Mouse (Mus musculus): ENCODE measurements around the gene Rrp8. TPM values are rescaled to one million over a fixed set of nuclear protein-coding genes. Genes with fewer than 3 reads are reported as not detected.
"Not testable (repeated sequence)": the region's sequence is repeated elsewhere in the genome, so short reads cannot be mapped to it uniquely, and the experiment has no call there.

The Rrp8 gene
- total RNA-seq, 4 experiments from 2014 or later: 10.5 to 15.6 (median 13.4) TPM

DNA sequence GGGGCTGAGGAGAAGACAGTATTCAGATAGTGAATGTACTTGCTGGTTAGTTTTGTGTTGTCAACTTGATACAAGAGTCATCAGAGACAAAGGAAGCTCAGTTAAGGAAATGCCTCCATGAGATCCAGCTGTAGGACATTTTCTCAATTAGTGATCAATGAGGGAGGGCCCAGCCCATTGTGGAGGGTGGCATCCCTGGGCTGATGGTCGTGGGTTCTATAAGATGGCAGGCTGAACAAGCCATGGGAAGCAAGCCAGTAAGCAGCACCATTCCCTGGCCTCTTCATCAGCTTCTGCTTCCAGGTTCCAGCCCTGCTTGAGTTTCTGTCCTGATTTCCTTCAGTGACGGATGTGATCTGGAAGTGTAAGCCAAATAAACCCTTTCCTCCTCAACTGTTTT is 10.6 kb upstream of the Rrp8 start:
- no peak for DNase-seq (ENCODE audit: low spot score in 2 of 2)

DNA sequence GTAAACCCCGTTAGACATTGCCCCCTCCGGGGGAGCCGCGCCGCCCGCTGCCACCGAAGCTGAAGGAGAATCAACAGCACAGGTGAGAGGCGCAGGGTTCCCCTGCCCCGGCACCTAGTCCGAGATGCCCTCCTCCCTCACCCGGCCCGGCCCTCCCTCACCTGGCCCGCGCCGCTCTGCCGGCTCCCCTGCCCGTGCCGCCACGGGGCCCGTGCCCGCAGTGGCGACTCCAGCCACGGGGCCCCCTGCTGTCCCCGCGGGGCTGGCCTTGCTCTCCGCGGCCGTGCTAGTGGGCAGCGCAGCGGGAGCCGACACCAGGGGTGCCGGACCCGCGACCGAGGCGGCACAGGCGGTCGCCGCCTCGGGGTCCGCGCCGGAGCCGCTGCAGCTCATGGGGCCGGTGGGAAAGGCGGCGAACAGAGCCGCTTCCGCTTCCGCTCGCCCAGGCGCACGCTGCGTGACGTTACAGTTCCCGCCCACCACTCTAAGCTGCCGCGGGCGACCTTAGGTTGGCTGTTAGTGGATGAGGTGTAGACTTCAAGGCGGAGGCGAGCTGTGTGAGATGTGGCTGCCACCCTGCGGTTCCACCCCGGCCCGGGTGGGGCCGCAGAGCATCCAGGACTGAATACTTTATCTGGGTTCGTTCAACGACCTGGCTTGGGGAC is 6.9 kb upstream of the Rrp8 start, which contains the start of gene Taf10:
TSS of gene Taf10 (minus strand) at position 436 of the 665 bp plus-strand sequence.
- peak; percentile 57 to 70 for DNase-seq (ENCODE audit: low spot score in 2 of 2)

DNA sequence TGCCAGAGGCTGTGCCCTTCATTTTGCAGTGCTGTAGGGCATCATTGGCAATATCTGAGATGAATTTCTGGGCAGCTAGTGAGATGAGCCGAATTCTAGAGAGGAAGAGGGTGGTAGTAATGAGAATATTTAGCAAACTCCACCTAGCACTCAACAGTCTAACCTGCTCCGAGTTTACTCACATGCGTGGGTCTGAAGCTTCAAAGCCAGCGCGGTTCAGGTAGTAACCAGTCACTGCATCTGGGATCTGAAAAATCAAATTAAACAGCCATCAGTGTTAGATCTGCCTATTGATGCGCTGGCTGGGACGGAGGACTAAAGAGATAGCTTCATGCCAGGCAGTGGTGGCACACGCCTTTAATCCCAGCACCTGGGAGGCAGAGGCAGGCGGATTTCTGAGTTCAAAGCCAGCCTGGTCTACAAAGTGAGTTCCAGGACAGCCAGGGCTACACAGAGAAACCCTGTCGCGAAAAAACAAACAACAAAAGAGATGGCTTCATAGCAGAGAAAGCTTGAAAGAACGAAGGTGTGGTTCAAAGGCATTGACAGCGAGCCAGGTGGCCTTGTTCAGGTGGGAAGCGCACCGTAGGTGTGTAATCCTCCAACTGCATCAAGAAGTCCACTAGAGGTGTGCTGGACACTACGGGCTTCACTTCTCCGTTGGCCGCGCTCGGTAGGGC is 6.2 kb upstream of the Rrp8 start:
- DNase-seq (ENCODE audit: low spot score in 2 of 2): not testable (repeated sequence)

DNA sequence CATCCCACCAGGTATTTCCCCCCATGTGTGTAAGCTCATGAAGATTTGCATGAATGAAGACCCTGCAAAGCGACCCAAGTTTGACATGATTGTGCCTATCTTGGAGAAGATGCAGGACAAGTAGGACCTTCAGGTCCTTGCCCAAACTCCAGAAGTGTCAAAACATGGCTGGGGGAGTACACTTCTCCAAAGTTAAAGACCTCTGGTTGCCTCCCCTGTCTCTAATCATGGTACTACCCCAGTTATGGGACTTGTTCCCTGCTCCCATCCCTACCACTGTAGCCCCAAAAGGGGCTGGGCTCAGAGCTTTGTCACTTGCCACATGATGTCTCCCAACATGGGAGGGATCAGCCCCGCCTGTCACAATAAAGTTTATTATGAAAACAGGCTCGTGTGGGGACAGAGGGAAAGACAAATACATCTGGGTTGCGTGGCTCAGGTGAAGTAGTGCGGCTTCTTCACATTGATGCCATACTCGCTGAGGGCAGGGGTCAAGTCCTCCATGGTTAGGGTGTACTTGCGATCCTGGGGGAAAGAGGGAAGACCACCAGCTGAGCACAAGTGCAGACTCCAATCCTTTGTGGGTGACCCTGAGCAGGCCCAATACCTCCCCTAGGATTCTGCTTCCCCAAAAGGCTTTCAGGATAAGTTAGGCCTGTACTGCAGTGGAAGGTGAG is 5.5 kb upstream of the Rrp8 start:
- not testable (repeated sequence) for DNase-seq (ENCODE audit: low spot score in 2 of 2)

DNA sequence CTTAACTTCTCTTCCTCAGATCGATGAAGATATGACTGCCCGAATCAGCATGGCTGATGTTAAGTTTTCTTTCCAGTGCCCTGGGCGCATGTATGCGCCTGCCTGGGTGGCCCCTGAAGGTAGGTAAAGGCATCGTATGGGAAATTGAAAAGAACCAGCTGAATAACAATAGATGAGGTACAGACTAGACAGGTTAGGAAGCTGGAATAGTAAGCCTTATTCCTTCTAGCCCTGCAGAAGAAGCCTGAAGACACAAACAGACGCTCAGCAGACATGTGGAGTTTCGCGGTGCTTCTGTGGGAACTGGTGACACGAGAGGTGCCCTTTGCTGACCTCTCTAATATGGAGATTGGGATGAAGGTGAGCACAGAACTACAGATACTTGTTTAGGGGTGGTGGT is 4.8 kb upstream of the Rrp8 start:
- DNase-seq (ENCODE audit: low spot score in 2 of 2): no peak

DNA sequence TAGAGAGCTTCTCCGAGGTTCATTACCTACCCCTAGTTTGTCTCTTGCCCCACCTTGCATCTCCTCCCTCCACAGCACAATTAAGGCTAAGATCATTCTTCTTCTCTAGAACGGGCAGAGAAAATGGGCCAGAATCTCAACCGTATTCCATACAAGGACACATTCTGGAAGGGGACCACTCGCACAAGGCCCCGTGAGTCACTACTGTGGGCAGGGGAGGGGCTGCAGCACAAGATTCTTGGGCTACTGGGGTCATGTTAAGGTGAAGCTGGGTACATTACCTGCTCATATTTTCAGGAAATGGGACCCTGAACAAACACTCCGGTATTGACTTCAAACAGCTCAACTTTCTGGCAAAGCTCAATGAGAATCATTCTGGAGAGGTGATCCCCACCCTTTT is 3.7 kb upstream of the Rrp8 start:
- no peak for DNase-seq (ENCODE audit: low spot score in 2 of 2)

DNA sequence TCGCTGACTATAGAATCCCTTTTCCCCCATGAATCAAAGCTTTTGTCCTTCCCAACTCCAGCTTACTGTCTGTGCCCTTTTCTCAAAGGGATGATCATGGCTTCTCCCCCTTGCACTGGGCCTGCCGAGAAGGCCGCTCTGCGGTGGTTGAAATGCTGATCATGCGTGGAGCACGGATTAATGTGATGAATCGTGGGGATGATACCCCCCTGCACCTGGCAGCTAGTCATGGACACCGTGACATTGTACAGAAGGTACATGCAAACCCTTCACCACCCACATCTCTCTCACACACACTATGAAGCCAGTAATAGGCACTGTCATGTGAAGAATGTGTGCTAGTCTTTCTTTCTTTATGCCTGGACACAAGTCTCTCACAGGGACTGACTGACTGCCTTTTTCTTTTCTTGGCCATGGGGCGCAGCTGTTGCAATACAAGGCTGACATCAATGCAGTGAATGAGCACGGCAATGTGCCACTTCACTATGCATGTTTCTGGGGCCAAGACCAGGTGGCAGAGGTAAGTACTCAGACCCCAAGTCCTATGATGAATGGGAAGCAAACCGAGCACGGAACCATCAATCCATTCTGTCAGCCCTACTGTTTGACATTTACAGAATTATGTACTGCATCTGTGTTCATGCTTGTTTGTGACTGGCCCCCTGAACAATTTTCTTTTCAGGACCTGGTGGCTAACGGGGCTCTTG is 3.1 kb upstream of the Rrp8 start:
- DNase-seq (ENCODE audit: low spot score in 2 of 2): no peak

DNA sequence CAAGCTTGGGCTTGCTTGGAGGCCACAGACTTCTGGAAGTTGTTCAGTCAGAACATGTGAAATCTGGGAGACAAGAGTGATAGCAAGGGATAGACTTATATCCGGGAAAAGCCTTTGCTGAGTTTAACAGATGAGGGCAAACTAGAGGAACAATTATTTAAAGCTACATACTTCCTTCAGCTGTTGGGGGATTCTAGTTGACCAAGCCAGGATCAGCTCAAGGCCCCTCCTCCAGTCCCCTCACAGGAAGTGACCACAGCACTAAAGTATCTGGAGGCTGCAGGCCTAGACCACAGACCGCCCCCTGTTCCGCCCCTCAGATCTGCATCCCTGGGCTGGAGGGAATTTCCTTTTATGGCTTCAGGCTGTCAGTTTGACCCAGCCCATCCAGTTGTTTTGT is 1.8 kb upstream of the Rrp8 start:
- peak in 1 of 2 experiments; percentile 41 for DNase-seq (ENCODE audit: low spot score in 2 of 2)

DNA sequence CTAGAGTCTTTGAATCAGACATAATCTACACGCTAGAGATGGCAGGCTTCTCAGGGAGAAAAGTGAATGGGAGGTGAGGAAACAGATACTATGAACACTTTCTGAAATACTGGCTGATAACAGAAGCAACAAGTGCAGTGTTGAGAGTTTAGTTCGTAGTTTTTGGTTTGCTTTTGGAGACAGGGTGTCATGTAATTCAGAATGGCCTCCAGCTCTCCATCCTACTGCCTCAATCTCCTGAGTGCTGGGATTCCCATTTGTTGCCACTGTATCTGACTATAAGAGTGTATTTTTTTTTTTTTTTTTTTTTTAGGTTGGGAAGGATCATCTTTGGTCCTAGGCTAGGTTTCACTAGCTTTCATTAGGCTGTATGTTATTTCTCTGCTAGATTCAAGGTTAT is 1.1 kb upstream of the Rrp8 start:
- DNase-seq (ENCODE audit: low spot score in 2 of 2): no peak

DNA sequence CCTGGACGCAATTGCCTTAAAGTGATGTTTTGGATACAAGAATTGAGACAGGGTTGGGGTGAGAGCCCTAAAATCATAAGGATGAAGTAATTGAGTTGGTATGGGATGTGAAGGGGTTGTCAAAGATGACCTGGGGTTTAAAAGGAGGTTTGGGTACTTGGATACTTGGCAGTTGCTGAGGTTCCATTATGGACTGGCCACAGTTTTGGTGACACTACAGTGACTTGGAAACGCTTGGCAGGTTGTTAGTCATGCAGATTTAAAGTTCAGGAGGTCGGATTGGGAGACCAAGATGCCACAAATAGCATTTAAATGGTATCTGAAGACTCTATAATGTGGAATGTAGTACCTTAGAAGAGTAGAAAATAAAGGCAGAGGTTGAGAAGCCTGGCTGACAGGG is 463 bp upstream of the Rrp8 start:
- no peak for DNase-seq (ENCODE audit: low spot score in 2 of 2)

DNA sequence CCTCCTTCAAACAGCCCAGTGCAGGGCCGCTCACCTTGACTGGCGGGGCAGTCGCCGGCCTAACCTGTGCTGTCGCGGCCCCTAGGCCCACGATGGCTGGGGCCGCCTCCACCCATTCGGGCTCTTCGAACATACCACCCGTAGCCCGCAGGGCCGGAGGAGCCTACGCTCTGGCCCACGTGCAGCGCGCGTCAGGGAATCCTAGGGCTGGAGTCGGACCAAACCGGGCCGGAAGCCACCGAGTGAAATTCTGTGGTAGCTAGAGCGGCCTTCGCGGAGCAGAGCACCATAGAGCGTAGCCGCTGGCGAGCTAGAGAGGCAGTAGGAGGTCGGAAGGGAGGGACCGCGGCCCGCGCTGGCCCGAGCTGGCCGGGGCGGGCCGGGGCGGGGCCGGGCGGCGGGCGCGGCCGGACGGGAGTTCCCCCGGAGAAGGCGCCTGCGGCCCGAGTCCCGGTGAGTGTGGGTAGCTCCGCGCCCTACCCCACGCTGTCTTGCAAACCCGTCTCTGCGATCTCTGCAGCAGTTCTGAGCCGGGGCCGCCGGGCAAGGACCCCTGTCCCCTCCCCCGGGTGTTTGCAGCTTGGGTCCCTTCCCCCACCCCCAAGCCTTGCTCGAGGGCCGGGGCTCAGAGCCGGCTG is 802 bp downstream of the Rrp8 start, which contains the start of gene Ilk:
TSS of gene Ilk (plus strand) at position 329 of the 638 bp plus-strand sequence.
- peak; percentile 93 for DNase-seq (ENCODE audit: low spot score in 2 of 2)

DNA sequence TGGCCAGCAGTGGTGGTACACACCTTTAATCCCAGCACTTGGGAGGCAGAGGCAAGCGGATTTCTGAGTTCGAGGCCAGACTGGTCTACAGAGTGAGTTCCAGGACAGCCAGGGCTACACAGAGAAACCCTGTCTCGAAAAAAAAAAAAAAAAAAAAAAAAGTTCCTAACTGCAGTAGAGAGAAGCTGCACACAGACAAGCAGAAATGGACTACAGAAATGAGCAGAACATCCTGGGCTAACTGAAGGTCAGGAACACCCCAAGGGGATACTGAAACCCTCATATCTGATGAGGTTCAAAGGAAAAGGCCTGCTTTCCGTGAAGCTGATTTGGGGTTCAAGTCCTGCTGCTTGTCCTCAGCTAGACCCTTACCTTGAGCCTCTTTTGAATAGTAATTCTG is 1.7 kb downstream of the Rrp8 start:
- DNase-seq (ENCODE audit: low spot score in 2 of 2): not testable (repeated sequence)

DNA sequence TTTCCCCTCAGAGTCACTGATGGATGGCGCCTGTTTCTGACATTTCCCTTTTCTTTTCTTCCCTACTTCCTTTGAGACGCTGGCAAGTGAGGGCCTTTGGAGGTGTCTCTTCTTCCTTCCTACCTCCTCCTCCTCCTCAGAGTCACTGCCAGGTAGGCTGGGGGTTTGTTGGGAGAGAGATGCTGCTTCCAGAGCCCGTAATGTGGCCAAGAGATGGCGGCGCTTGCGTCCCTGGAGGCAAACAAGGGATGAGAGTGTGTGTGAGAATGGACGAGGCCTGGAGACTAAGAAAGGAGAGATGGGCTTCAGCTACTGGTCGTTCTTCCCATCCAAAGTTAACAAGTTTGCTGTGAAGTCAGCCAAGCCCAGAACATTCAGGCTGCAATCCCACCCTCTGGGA is 2.4 kb downstream of the Rrp8 start:
- no peak for DNase-seq (ENCODE audit: low spot score in 2 of 2)

DNA sequence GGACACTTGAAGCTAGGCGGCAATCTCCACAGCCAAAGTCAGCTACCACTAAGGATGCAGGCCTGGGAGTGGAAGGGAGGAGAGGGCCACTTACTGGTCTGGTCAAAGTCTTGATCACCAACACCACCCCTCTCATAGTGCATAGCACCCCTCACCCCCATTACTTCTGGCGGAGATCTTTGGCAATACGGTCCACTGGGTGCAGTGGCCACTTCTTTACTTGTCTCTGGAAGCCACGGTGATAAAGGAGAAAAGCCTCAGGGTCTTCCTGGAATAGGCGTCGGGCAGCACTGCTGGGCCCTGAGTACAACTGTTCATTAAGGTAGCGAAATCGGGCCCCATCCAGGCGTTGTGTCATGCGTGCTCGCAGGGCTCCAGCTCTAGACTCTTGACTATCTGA is 3.3 kb downstream of the Rrp8 start:
- no peak for DNase-seq (ENCODE audit: low spot score in 2 of 2)

DNA sequence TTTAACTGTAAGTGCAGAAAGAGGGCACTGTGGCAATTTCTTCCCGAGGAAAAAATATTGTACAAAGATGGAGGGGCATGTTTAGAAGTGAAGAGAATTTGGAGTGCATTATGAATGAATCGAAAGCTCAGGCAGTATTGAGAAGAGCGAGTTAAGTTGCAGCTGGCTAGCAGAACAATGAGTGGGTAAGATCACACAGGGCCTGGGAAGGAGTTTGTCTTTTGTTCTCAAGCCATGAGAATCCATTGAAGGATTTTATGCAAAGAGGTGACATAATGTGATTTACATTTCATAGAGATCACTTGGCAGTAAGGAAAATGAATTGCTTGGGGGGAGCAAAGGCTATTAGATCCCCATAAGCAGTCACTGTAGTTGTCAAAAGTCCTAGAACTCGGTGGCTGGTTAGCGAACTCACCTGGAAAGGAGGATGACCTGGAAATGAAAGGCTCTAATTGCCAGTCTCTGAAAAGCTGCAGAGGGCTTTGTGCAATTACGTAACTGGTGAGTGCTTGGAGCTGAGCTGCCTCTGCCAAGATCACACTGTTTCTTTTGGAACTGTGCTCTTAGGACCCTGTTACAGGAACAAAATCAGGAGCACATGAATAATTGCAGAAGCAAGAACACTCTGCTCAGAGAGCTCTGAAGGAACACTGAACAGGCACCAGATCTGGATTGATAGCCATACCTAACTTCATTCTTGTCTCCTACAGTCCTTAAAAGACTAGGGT is 8.3 kb downstream of the Rrp8 start:
- DNase-seq (ENCODE audit: low spot score in 2 of 2): no peak

DNA sequence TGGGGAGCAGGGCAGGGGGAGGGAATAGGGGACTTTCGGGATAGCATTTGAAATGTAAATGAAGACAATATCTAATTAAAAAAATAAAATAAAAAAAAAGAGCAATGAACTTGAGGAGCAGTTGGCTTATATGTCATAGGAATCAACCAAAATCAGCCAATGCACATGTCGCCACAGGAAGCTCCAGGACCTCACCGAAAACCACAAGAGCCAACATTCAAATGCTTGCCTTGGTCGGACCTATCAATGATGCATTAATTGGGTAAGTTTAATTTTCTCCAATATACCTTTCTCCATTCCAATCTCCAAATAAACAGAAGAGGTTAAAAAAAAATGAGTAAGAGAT is 10.2 kb downstream of the Rrp8 start:
- DNase-seq (ENCODE audit: low spot score in 2 of 2): no peak

DNA sequence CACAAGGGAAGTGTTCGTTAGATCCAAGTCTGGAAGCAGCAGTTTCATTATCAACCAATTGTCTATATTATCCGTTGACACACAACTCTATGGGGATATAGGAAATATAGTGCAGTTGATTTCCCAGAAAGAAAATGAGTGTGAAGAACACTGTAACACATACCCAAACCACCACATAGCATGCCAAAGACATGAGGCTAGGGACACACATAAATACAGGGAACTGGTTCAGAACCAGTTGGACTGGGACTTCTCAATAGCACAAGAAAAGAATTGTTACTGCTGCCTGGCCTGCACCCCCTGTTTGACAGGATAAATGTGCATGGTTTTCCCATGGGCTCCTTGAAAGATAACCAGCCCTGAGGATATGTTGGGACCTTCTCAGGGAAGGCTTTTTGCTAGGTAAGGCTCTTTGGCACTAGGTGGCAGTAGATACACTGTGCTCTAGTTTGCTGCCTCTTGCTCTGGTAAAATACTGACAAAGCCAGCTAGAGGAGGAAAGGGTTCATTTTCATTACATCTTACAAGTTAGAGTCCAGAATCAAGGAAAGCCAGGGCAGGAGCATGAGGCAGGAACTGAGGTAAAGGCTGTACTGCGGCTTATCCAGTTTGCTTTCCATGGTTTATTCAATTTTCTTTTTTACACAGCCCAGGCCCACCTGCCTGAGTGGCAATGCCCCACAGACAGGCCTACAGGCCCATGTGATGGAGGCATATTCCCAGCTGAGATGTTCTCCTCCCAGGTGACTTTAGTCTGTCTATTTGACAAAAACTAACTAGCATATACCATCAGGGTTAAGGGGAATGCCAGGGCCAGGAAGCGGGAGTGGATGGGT is 10.8 kb downstream of the Rrp8 start:
- no peak for DNase-seq (ENCODE audit: low spot score in 2 of 2)

DNA sequence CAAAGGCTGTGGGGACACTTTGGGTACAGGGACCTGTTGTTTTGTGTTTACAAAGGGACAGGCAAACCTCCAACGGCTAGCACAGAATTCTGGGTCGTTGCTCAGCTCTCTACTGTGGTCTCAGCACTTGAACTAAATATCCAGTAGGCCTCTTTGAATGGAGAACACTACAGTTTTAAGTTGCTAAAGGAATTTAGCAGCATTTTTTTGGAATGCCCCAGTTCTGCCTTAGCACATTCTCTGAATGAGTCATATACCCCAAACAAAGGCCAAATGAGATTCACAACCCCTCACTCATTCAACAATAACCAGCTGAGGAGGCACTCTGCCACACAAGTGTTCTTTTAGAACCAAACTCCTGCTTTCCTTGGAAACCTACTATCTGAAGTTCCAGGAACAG is 15.3 kb downstream of the Rrp8 start:
- no peak for DNase-seq (ENCODE audit: low spot score in 2 of 2)

DNA sequence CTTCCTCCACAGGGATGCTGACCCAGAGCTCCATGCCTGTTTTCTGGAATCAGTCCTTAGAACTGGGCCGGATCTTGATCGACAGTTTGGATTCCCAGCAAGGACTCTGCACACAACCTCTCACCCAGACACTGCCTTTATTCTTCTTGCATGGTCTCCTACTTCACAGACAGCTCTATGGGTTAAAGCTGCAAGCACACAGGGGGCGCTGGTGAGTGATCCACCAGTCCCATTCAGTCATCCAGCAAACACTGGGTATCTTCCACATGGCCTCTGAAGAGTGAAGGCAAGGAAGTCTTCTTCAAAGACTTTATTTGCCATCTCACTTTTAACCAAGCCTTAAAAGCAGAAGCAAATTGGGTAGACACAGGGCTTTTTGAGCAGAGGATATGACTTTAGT is 21.8 kb downstream of the Rrp8 start:
- no peak for DNase-seq (ENCODE audit: low spot score in 2 of 2)

DNA sequence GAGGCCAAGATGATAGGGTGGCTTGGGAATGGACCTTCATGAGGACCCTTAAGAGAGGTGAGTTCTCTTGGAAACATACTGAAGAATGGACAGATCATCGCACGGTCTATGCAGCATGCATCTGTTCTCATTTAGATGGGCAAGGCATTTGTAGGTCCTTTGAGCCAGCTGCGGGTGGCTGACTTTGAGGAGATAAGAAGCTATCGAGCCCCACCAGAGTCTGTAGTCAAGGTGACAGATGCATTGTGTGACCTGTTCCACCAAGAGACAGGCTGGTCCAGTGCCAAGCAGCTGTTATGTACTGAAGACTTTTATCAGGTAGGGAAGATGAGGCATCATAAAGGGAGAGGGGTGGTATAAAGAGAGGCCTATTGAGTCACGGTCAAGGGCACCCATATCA is 28.5 kb downstream of the Rrp8 start:
- no peak for DNase-seq (ENCODE audit: low spot score in 2 of 2)
